In the genomic region with DNA sequence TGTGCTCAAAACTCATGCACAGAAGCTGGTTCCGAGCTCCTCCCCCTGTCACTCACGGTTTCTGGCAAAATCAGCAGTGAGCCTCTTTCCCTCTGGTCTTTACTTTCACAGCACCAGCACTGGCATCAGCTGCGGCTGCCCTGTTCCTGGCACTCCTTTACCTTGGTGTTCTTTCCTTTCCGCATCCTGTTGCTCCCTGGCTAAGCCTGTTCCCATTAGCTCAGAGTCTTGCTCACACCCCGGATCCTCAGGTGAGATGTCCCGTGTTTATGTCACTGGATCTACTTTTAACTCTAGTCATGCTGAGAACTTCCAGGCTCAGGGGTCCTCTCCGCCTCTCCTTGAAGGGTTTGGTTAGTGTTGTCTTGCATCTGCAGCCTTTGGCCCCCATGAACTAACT, we compare ENCODE assay signal across 26 mouse cellular contexts. TPM values are rescaled to one million over a fixed set of nuclear protein-coding genes. Genes with fewer than 3 reads are reported as not detected.
DNase-seq lines count a peak whose midpoint lies in the region; ATAC-seq and TF ChIP-seq lines count a peak whose summit lies in the region.
"Had no signal": no experiment of that assay in that cellular context is flagged by ENCODE, and none has a peak within 500 bp of the region (broad histone marks: within the 10 kb centered on the region; RNA-seq: fewer than 3 reads in every experiment).

No protein-coding gene starts in this region.

- peak; percentile 83 for DNase-seq in heart, adult 11 months
- peak; percentile 16 for DNase-seq in intestine, embryonic 14.5 days (ENCODE audit: low spot score)
- peak; percentile 8 for DNase-seq in liver, postnatal 0 days
- DNase-seq in spleen, postnatal 36 days (ENCODE audit: low spot score in 2 of 2): no peak
- DNase-seq: adrenal gland, adult 8-10 months; adrenal gland, postnatal 14 days; cerebellum, adult 11 months; cerebellum, adult 18-20 months; cerebellum, adult 8-10 months; cerebellum, adult 9-11 months; cerebellum, postnatal 14 days; cerebellum, postnatal 36 days; embryo, embryonic 11 days had no signal

- no peak overlapping the region for H3K27ac ChIP-seq in heart, embryonic 11.5 days (ENCODE audit: low read depth, low read length)
- no peak overlapping the region for H3K27ac ChIP-seq in intestine, embryonic 14.5 days (ENCODE audit: low read depth)
- H3K27ac ChIP-seq in intestine, embryonic 16.5 days (ENCODE audit: low read length): no peak overlapping the region
- no peak overlapping the region for H3K27ac ChIP-seq in liver, postnatal 0 days (ENCODE audit: low read depth)
- no peak overlapping the region for H3K27ac ChIP-seq in liver, embryonic 12.5 days
- H3K27ac ChIP-seq in small intestine, adult 2 months (ENCODE audit: insufficient read depth, low read depth, low read length): peak overlapping the region; percentile 70
- H3K27ac ChIP-seq: embryonic facial prominence, embryonic 13.5 days; embryonic facial prominence, embryonic 15.5 days; forebrain, embryonic 10.5 days; forebrain, embryonic 12.5 days had no signal

- no peak for ATAC-seq in heart, embryonic 11.5 days (replicated peaks; ENCODE audit: insufficient number of reproducible peaks, low FRiP score, low TSS enrichment)
- ATAC-seq in intestine, embryonic 14.5 days (replicated peaks; ENCODE audit: low FRiP score, low TSS enrichment, low read depth): no peak
- ATAC-seq in intestine, embryonic 16.5 days: no peak
- no peak for ATAC-seq in liver, postnatal 0 days
- no peak for ATAC-seq in liver, embryonic 12.5 days
- ATAC-seq: forebrain, embryonic 14.5 days; forebrain, embryonic 16.5 days had no signal

- WGBS in heart, embryonic 11.5 days (ENCODE audit: insufficient replicate concordance): 72% methylated on average over 7 of the region's 7 CpGs
- 80% methylated on average over 7 of the region's 7 CpGs for WGBS in intestine, embryonic 14.5 days
- 83% methylated on average over 7 of the region's 7 CpGs for WGBS in intestine, embryonic 16.5 days
- WGBS in liver, postnatal 0 days (ENCODE audit: insufficient replicate concordance): 85% methylated on average over 7 of the region's 7 CpGs
- WGBS in liver, embryonic 12.5 days (ENCODE audit: insufficient replicate concordance): 72% methylated on average over 7 of the region's 7 CpGs
- 88% methylated on average over 7 of the region's 7 CpGs for WGBS in small intestine, adult 2 months

- peaks cover 35% of the 10 kb centered on the region for H3K36me3 ChIP-seq in heart, embryonic 11.5 days (ENCODE audit: control insufficient read depth, insufficient read depth, low read length)
- peaks cover 55% of the 10 kb centered on the region for H3K36me3 ChIP-seq in intestine, embryonic 14.5 days (ENCODE audit: control insufficient read depth, insufficient read depth, low read length)
- peaks cover 51% of the 10 kb centered on the region for H3K36me3 ChIP-seq in intestine, embryonic 16.5 days (ENCODE audit: control insufficient read depth, insufficient read depth, low read length)
- H3K36me3 ChIP-seq in liver, postnatal 0 days (replicated peaks; ENCODE audit: insufficient read depth, low read length): peaks cover 32% of the 10 kb centered on the region
- peaks cover 42% of the 10 kb centered on the region for H3K36me3 ChIP-seq in liver, embryonic 12.5 days
- peaks cover 40% of the 10 kb centered on the region for H3K36me3 ChIP-seq in small intestine, adult 2 months (ENCODE audit: control insufficient read depth, insufficient read depth, low read length)

- H3K4me2 ChIP-seq in heart, embryonic 11.5 days: no peak overlapping the region
- no peak overlapping the region for H3K4me2 ChIP-seq in intestine, embryonic 14.5 days (ENCODE audit: low read length)
- H3K4me2 ChIP-seq in intestine, embryonic 16.5 days (ENCODE audit: low read depth, low read length): no peak overlapping the region
- H3K4me2 ChIP-seq in liver, postnatal 0 days (ENCODE audit: low read depth, low read length): no peak overlapping the region
- H3K4me2 ChIP-seq in liver, embryonic 12.5 days: no peak overlapping the region
- H3K4me2 ChIP-seq: embryonic facial prominence, embryonic 13.5 days; embryonic facial prominence, embryonic 15.5 days; forebrain, embryonic 12.5 days had no signal

- H3K27me3 ChIP-seq in heart, embryonic 11.5 days (ENCODE audit: control insufficient read depth, insufficient read depth, low read length): no peaks in the 10 kb centered on the region
- no peaks in the 10 kb centered on the region for H3K27me3 ChIP-seq in intestine, embryonic 14.5 days (replicated peaks; ENCODE audit: control insufficient read depth, insufficient read depth, low read length)
- H3K27me3 ChIP-seq in intestine, embryonic 16.5 days (replicated peaks; ENCODE audit: control insufficient read depth, insufficient read depth, low read length): no peaks in the 10 kb centered on the region
- no peaks in the 10 kb centered on the region for H3K27me3 ChIP-seq in liver, postnatal 0 days (ENCODE audit: insufficient read depth, low read length)
- H3K27me3 ChIP-seq in liver, embryonic 12.5 days (replicated peaks): no peaks in the 10 kb centered on the region
- no peaks in the 10 kb centered on the region for H3K27me3 ChIP-seq in small intestine, adult 2 months (ENCODE audit: control insufficient read depth, insufficient read depth, low read length)
- H3K27me3 ChIP-seq: embryonic facial prominence, embryonic 13.5 days; embryonic facial prominence, embryonic 15.5 days; forebrain, embryonic 12.5 days had no signal

- H3K9ac ChIP-seq in heart, embryonic 11.5 days (ENCODE audit: low read depth, low read length): no peak overlapping the region
- H3K9ac ChIP-seq in intestine, embryonic 14.5 days (ENCODE audit: low read length): no peak overlapping the region
- no peak overlapping the region for H3K9ac ChIP-seq in intestine, embryonic 16.5 days (ENCODE audit: low read depth, low read length)
- H3K9ac ChIP-seq in liver, postnatal 0 days (replicated peaks): no peak overlapping the region
- no peak overlapping the region for H3K9ac ChIP-seq in liver, embryonic 12.5 days
- H3K9ac ChIP-seq: embryonic facial prominence, embryonic 13.5 days; embryonic facial prominence, embryonic 15.5 days; forebrain, embryonic 12.5 days had no signal

- TF ChIP-seq CTCF in liver, postnatal 0 days (IDR thresholded peaks at IDR 0.05; ENCODE audit: low read depth): no peak
- no peak for TF ChIP-seq CTCF in small intestine, adult 2 months (IDR thresholded peaks at IDR 0.05; ENCODE audit: extremely low read depth, insufficient read length, insufficient replicate concordance, low read depth, low read length)

- no peaks in the 10 kb centered on the region for H3K9me3 ChIP-seq in heart, embryonic 11.5 days (replicated peaks; ENCODE audit: control insufficient read depth, low read length)
- H3K9me3 ChIP-seq in intestine, embryonic 14.5 days (ENCODE audit: control insufficient read depth, low read length): no peaks in the 10 kb centered on the region; the same call in 1 of the 2 replicates
- no peaks in the 10 kb centered on the region for H3K9me3 ChIP-seq in intestine, embryonic 16.5 days (ENCODE audit: control insufficient read depth, low read length)
- no peaks in the 10 kb centered on the region for H3K9me3 ChIP-seq in liver, postnatal 0 days (ENCODE audit: low read length)
- no peaks in the 10 kb centered on the region for H3K9me3 ChIP-seq in liver, embryonic 12.5 days (replicated peaks)
- H3K9me3 ChIP-seq: embryonic facial prominence, embryonic 15.5 days; forebrain, embryonic 10.5 days; forebrain, embryonic 12.5 days had no signal

- no peak overlapping the region for H3K4me3 ChIP-seq in heart, embryonic 11.5 days (ENCODE audit: low read depth, low read length)
- no peak overlapping the region for H3K4me3 ChIP-seq in intestine, embryonic 14.5 days (ENCODE audit: low read depth, low read length)
- H3K4me3 ChIP-seq in intestine, embryonic 16.5 days (ENCODE audit: low read length): no peak overlapping the region
- no peak overlapping the region for H3K4me3 ChIP-seq in liver, postnatal 0 days (ENCODE audit: low read depth, low read length)
- H3K4me3 ChIP-seq in liver, embryonic 12.5 days: no peak overlapping the region
- H3K4me3 ChIP-seq in small intestine, adult 2 months (ENCODE audit: low read depth, low read length): peak overlapping the region; percentile 1; the same call in 1 of the 2 replicates
- H3K4me3 ChIP-seq: embryonic facial prominence, embryonic 13.5 days; embryonic facial prominence, embryonic 15.5 days; erythroblast, embryonic 14.5 days; forebrain, embryonic 10.5 days; forebrain, embryonic 12.5 days had no signal

- TF ChIP-seq POLR2A in small intestine, adult 2 months (IDR thresholded peaks at IDR 0.05; ENCODE audit: low read depth, low read length): no peak

- no peak for TF ChIP-seq EP300 in liver, postnatal 0 days (IDR thresholded peaks at IDR 0.05; ENCODE audit: low read depth)

- peaks cover 19% of the 10 kb centered on the region for H3K4me1 ChIP-seq in heart, embryonic 11.5 days (ENCODE audit: control insufficient read depth, insufficient read depth, low read length)
- H3K4me1 ChIP-seq in intestine, embryonic 14.5 days (replicated peaks; ENCODE audit: control insufficient read depth, insufficient read depth, low read length): peaks cover 36% of the 10 kb centered on the region
- H3K4me1 ChIP-seq in intestine, embryonic 16.5 days (ENCODE audit: control insufficient read depth, insufficient read depth, low read length): peaks cover 31% of the 10 kb centered on the region
- H3K4me1 ChIP-seq in liver, postnatal 0 days (ENCODE audit: insufficient read depth): peaks cover 10% of the 10 kb centered on the region; the same call in 1 of the 2 replicates
- peaks cover 22% of the 10 kb centered on the region; the same call in 1 of the 2 replicates for H3K4me1 ChIP-seq in liver, embryonic 12.5 days
- no peaks in the 10 kb centered on the region; the same call in 1 of the 2 replicates for H3K4me1 ChIP-seq in small intestine, adult 2 months (ENCODE audit: control insufficient read depth, insufficient read depth, insufficient read length, low read length)

RNA-seq across cellular contexts. Expression of gene Tmem176a, which starts 3.2 kb away (rescaled TPM):
- 104 and 108 TPM in 2 replicates for polyA plus RNA-seq in heart, embryonic 11.5 days (2014; fragmentation: Nextera tagmentation; extraction: Ambion mirVana)
- 171 and 182 TPM in 2 replicates for polyA plus RNA-seq in intestine, embryonic 14.5 days (2014; fragmentation: Nextera tagmentation; extraction: Ambion mirVana)
- polyA plus RNA-seq in intestine, embryonic 16.5 days (2015; fragmentation: Nextera tagmentation; extraction: Ambion mirVana): 183 TPM in 2 replicates
- polyA plus RNA-seq in liver, postnatal 0 days (2015; fragmentation: Nextera tagmentation; extraction: Ambion mirVana): 174 and 198 TPM in 2 replicates
- polyA plus RNA-seq in liver, embryonic 12.5 days (2016; fragmentation: Nextera tagmentation; extraction: Ambion mirVana): 48.3 and 53.2 TPM in 2 replicates
- 52.3 and 84.3 TPM in 2 replicates for polyA plus RNA-seq in small intestine, adult 2 months (2012; rRNA removed)

RNA-seq across cellular contexts. Expression of gene Tmem176b, which starts 3.8 kb away (rescaled TPM):
- 219 and 237 TPM in 2 replicates for polyA plus RNA-seq in heart, embryonic 11.5 days (2014; fragmentation: Nextera tagmentation; extraction: Ambion mirVana)
- 373 and 390 TPM in 2 replicates for polyA plus RNA-seq in intestine, embryonic 14.5 days (2014; fragmentation: Nextera tagmentation; extraction: Ambion mirVana)
- polyA plus RNA-seq in intestine, embryonic 16.5 days (2015; fragmentation: Nextera tagmentation; extraction: Ambion mirVana): 403 and 414 TPM in 2 replicates
- 255 and 270 TPM in 2 replicates for polyA plus RNA-seq in liver, postnatal 0 days (2015; fragmentation: Nextera tagmentation; extraction: Ambion mirVana)
- 92.9 and 93.2 TPM in 2 replicates for polyA plus RNA-seq in liver, embryonic 12.5 days (2016; fragmentation: Nextera tagmentation; extraction: Ambion mirVana)
- polyA plus RNA-seq in small intestine, adult 2 months (2012; rRNA removed): 118 and 211 TPM in 2 replicates

RNA-seq across cellular contexts. Expression of gene Aoc1, which starts 35.2 kb away (rescaled TPM):
- not detected in 2 replicates for polyA plus RNA-seq in heart, embryonic 11.5 days (2014; fragmentation: Nextera tagmentation; extraction: Ambion mirVana)
- 2.5 and 2.8 TPM in 2 replicates for polyA plus RNA-seq in intestine, embryonic 14.5 days (2014; fragmentation: Nextera tagmentation; extraction: Ambion mirVana)
- 51.9 and 71.5 TPM in 2 replicates for polyA plus RNA-seq in intestine, embryonic 16.5 days (2015; fragmentation: Nextera tagmentation; extraction: Ambion mirVana)
- 0.11 TPM in 2 replicates for polyA plus RNA-seq in liver, postnatal 0 days (2015; fragmentation: Nextera tagmentation; extraction: Ambion mirVana)
- polyA plus RNA-seq in liver, embryonic 12.5 days (2016; fragmentation: Nextera tagmentation; extraction: Ambion mirVana): not detected in 2 replicates
- polyA plus RNA-seq in small intestine, adult 2 months (2012; rRNA removed): 85.5 and 894 TPM in 2 replicates
- polyA plus RNA-seq: C2C12; embryonic facial prominence, embryonic 11.5 days; embryonic facial prominence, embryonic 13.5 days; erythroblast, embryonic 14.5 days; forebrain, embryonic 12.5 days; forebrain, embryonic 14.5 days; forebrain, embryonic 16.5 days had no signal

Comparison
In these comparisons a context has a peak if more than half of its experiments do, and no peak if none do; other contexts are left out.
1. DNase-seq: peak in heart, adult 11 months (single experiment), intestine, embryonic 14.5 days (single experiment) and liver, postnatal 0 days (single experiment); none in spleen, postnatal 36 days (0 of 2).